Mouse (Mus musculus) MEL (cell line): ENCODE measurements around the gene Dus1l. TPM values are rescaled to one million over a fixed set of nuclear protein-coding genes. Genes with fewer than 3 reads are reported as not detected.
A peak's percentile ranks its signal among the peaks of the same experiment; 100 is the strongest.

Experiments
- DNase-seq: peaks from one replicate; pipeline ENCODE4 v3.0.0; 2011; ENCODE audit warnings: low read depth, low spot score
- H3K27ac ChIP-seq: 2 replicates; pipeline ENCODE4 v1.5.1; 2012; ENCODE audit warnings: low read depth, mild to moderate bottlenecking, control low read depth, low read length, moderate library complexity; ENCODE audit not compliant: control insufficient read depth
- H3K27me3 ChIP-seq, 2 experiments: fragments of 150-350 bp in 1 of 2; sonication (generic) in 1 of 2; 2 replicates each; pipeline ENCODE4 v1.6.1; 2012; ENCODE audit warnings: low read length in 2 of 2, mild to moderate bottlenecking in 2 of 2, improper control_type of control experiment in 1 of 2, moderate library complexity in 1 of 2; ENCODE audit not compliant: insufficient read depth in 2 of 2, control insufficient read depth in 1 of 2
- H3K36me3 ChIP-seq, 2 experiments: 2 replicates each; pipeline ENCODE4 v1.6.1; 2012 to 2014; ENCODE audit warnings: low read length in 2 of 2, improper control_type of control experiment in 1 of 2, inconsistent platforms in 1 of 2, mild to moderate bottlenecking in 1 of 2; ENCODE audit not compliant: insufficient read depth in 2 of 2, control insufficient read depth in 1 of 2
- H3K4me1 ChIP-seq, 2 experiments: fragments of 150-350 bp in 1 of 2; sonication (generic) in 1 of 2; 2 replicates each; pipeline ENCODE4 v1.6.1; 2012; ENCODE audit warnings: low read length in 2 of 2, improper control_type of control experiment in 1 of 2, mild to moderate bottlenecking in 1 of 2; ENCODE audit not compliant: insufficient read depth in 2 of 2, control insufficient read depth in 1 of 2
- H3K4me3 ChIP-seq, 2 experiments: fragments of 150-350 bp in 1 of 2; sonication (generic) in 1 of 2; 2 replicates each; pipeline ENCODE4 v1.5.1; 2012; ENCODE audit warnings: low read depth in 2 of 2, low read length in 2 of 2, mild to moderate bottlenecking in 2 of 2, moderate library complexity in 2 of 2, control low read depth in 1 of 2, improper control_type of control experiment in 1 of 2; ENCODE audit not compliant: control insufficient read depth in 1 of 2, insufficient read depth in 1 of 2
- H3K79me2 ChIP-seq: 2 replicates; pipeline ENCODE4 v1.6.1; 2012; ENCODE audit warnings: mild to moderate bottlenecking, low read length, moderate library complexity; ENCODE audit not compliant: control insufficient read depth, poor library complexity, insufficient read depth
- H3K9ac ChIP-seq: 2 replicates; pipeline ENCODE4 v1.6.1; 2012; ENCODE audit warnings: low read depth, mild to moderate bottlenecking, control low read depth, low read length, moderate library complexity; ENCODE audit not compliant: control insufficient read depth, poor library complexity, severe bottlenecking
- H3K9me3 ChIP-seq: fragments of 150-350 bp; sonication (generic); replicated peaks from 2 replicates; pipeline ENCODE4 v1.6.1; 2012; ENCODE audit warnings: mild to moderate bottlenecking, low read length, improper control_type of control experiment, moderate library complexity; ENCODE audit not compliant: insufficient read depth
- BHLHE40 ChIP-seq: IDR thresholded peaks from 2 replicates; pipeline ENCODE4 v1.6.1; 2012; ENCODE audit warnings: low read depth, mild to moderate bottlenecking, inconsistent platforms, low read length, improper control_type of control experiment, borderline replicate concordance
- CHD1 ChIP-seq: IDR thresholded peaks from 2 replicates; pipeline ENCODE4 v1.6.1; 2012; ENCODE audit warnings: low read depth, mild to moderate bottlenecking, inconsistent platforms, low read length, improper control_type of control experiment
- CHD2 ChIP-seq: IDR thresholded peaks from 2 replicates; pipeline ENCODE4 v1.6.1; 2011; ENCODE audit warnings: low read length, improper control_type of control experiment
- E2F4 ChIP-seq: IDR thresholded peaks from 2 replicates; pipeline ENCODE4 v1.6.1; 2011; ENCODE audit warnings: low read depth, low read length, improper control_type of control experiment, borderline replicate concordance
- EP300 ChIP-seq, 2 experiments: IDR thresholded peaks; 2 replicates each; pipeline ENCODE4 v1.6.1; 2011; ENCODE audit warnings: improper control_type of control experiment in 2 of 2, low read length in 2 of 2, low read depth in 1 of 2, mild to moderate bottlenecking in 1 of 2
- GATA1 ChIP-seq: IDR thresholded peaks from 2 replicates; pipeline ENCODE4 v1.6.1; 2011; ENCODE audit warnings: low read depth, low read length, improper control_type of control experiment
- JUND ChIP-seq: IDR thresholded peaks from 2 replicates; pipeline ENCODE4 v1.6.1; 2011; ENCODE audit warnings: low read depth, mild to moderate bottlenecking, improper control_type of control experiment, low read length
- KAT2A ChIP-seq: conservative IDR thresholded peaks from 2 replicates; pipeline ENCODE4 v1.6.1; 2012; ENCODE audit warnings: low read depth, low read length, improper control_type of control experiment, inconsistent platforms
- MAZ ChIP-seq: IDR thresholded peaks from 2 replicates; pipeline ENCODE4 v1.6.1; 2012; ENCODE audit warnings: low read depth, mild to moderate bottlenecking, inconsistent platforms, low read length, improper control_type of control experiment
- POLR2A ChIP-seq, 2 experiments: IDR thresholded peaks; 2 replicates each; pipeline ENCODE4 v1.6.1; 2011 to 2012; ENCODE audit warnings: low read length in 2 of 2, mild to moderate bottlenecking in 2 of 2, control low read depth in 1 of 2, improper control_type of control experiment in 1 of 2, low read depth in 1 of 2, moderate library complexity in 1 of 2; ENCODE audit not compliant: control insufficient read depth in 1 of 2, insufficient read depth in 1 of 2, poor library complexity in 1 of 2
- RAD21 ChIP-seq: IDR thresholded peaks from 2 replicates; pipeline ENCODE4 v1.6.1; 2011; ENCODE audit warnings: mild to moderate bottlenecking, low read depth, low read length, improper control_type of control experiment
- RCOR1 ChIP-seq: IDR thresholded peaks from 2 replicates; pipeline ENCODE4 v1.6.1; 2012; ENCODE audit warnings: low read depth, mild to moderate bottlenecking, inconsistent platforms, low read length, improper control_type of control experiment
- ZC3H11A ChIP-seq: IDR thresholded peaks from 2 replicates; pipeline ENCODE4 v1.6.1; 2012; ENCODE audit warnings: low read depth, mild to moderate bottlenecking, inconsistent platforms, low read length, improper control_type of control experiment
- polyA plus RNA-seq, 2 experiments: library from polyadenylated mRNA; stranded (reverse) in 1 of 2; unstranded in 1 of 2; fragments of >175 nt in 1 of 2; fragments of >200 nt in 1 of 2; gene quantifications; 2 replicates each; pipeline versions ENCODE4 v1.2.1 to v1.2.4; 2012; ENCODE audit warnings: low replicate concordance in 2 of 2, low read depth in 1 of 2; ENCODE audit not compliant: insufficient read length in 2 of 2, insufficient read depth in 1 of 2, missing spikeins in 1 of 2
- total RNA-seq: library from RNA; depleted of rRNA; stranded (reverse); fragments of 300-350 nt; gene quantifications from 2 replicates; pipeline ENCODE4 v1.2.3, GENCODE M21; 2012

Dus1l gene
- total and polyA plus RNA-seq, 3 experiments: 171 to 203 TPM; not detected in 1

- no peaks in the 10 kb centered on the region for H3K27me3 ChIP-seq
- H3K79me2 ChIP-seq: peaks cover 28% of the 10 kb centered on the region
- H3K9ac ChIP-seq: no peak overlapping the region
- TF ChIP-seq POLR2A (IDR thresholded peaks at IDR 0.05; ENCODE audit: control insufficient read depth in 1 of 2, insufficient read depth in 1 of 2, low read depth in 1 of 2, low read length in 2 of 2, poor library complexity in 1 of 2) (0 out of 4 replicates have a peak, but pooled peaks of 1 of the 2 experiments have one; percentile 32), CHD2 (no peak)
- no peaks in the 10 kb centered on the region for H3K9me3 ChIP-seq
- no peak overlapping the region for H3K27ac ChIP-seq
- H3K36me3 ChIP-seq: peaks cover 0 to 12% of the 10 kb centered on the region in 2 experiments; a peak in 3 of 4 replicates
- DNase-seq: no peak
- peaks cover 0 to 18% of the 10 kb centered on the region in 2 experiments; a peak in 3 of 4 replicates for H3K4me1 ChIP-seq
- no peak overlapping the region for H3K4me3 ChIP-seq
Measured at GRCm38 (mm10) chr11:120826016-120826953, 30.1 kb upstream of the Dus1l start.

- Histone ChIP-seq H3K9me3 (no peaks in the 10 kb centered on the region), H3K4me3 (peak overlapping the region; percentile 69 to 77; a peak in 3 of 4 replicates), H3K36me3 (peaks cover 0 to 12% of the 10 kb centered on the region in 2 experiments; a peak in 3 of 4 replicates), H3K27ac (peak overlapping the region; percentile 74), H3K79me2 (peaks cover 38% of the 10 kb centered on the region), H3K4me1 (peaks cover 0 to 20% of the 10 kb centered on the region in 2 experiments; a peak in 3 of 4 replicates), H3K9ac (peak overlapping the region; percentile 89), H3K27me3 (no peaks in the 10 kb centered on the region)
- peak; percentile 23 for DNase-seq
- TF ChIP-seq MAZ (no peak), GATA1 (no peak), JUND (no peak), ZC3H11A (no peak), EP300 (IDR thresholded peaks at IDR 0.05; ENCODE audit: low read depth in 1 of 2, low read length in 2 of 2) (no peak), KAT2A (no peak), E2F4 (no peak), CHD1 (no peak), RAD21 (no peak), BHLHE40 (no peak), RCOR1 (no peak)
Measured at GRCm38 (mm10) chr11:120825289-120825863, 29.2 kb upstream of the Dus1l start.
